ENCODE assay signal across 8 mouse cellular contexts in genomic region chr6:72162155-72162890, GRCm38 (mm10).
A peak's percentile ranks its signal among the peaks of the same experiment; 100 is the strongest.
DNase-seq lines count a peak whose midpoint lies in the region; ATAC-seq lines count a peak whose summit lies in the region.

No protein-coding gene starts in this region.

- 0 out of 2 replicates have a peak, but pooled peaks cover 3% of the 10 kb centered on the region for H3K36me3 ChIP-seq in heart, embryonic 10.5 days
- H3K36me3 ChIP-seq in forebrain, embryonic 13.5 days (ENCODE audit: poor library complexity, severe bottlenecking) = no peaks in the 10 kb centered on the region

- H3K27ac ChIP-seq in heart, embryonic 10.5 days = peak overlapping the region; percentile 74; the same call in 1 of the 2 replicates
- no peak overlapping the region for H3K27ac ChIP-seq in forebrain, embryonic 13.5 days

- no peaks in the 10 kb centered on the region for H3K27me3 ChIP-seq in heart, embryonic 10.5 days (ENCODE audit: insufficient read depth, poor library complexity, severe bottlenecking)
- H3K27me3 ChIP-seq in forebrain, embryonic 13.5 days = no peaks in the 10 kb centered on the region

- H3K9me3 ChIP-seq in heart, embryonic 10.5 days = no peaks in the 10 kb centered on the region
- H3K9me3 ChIP-seq in forebrain, embryonic 13.5 days (replicated peaks) = no peaks in the 10 kb centered on the region

- no peak overlapping the region for H3K4me2 ChIP-seq in forebrain, embryonic 13.5 days

- ATAC-seq in activated CD4-positive, CD25-positive, alpha-beta regulatory T cell, adult 4 months = no peak
- no peak for ATAC-seq in forebrain, embryonic 13.5 days

- H3K4me1 ChIP-seq in heart, embryonic 10.5 days = peaks cover 18% of the 10 kb centered on the region
- peaks cover 4% of the 10 kb centered on the region; the same call in 1 of the 2 replicates for H3K4me1 ChIP-seq in forebrain, embryonic 13.5 days

- WGBS in heart, embryonic 10.5 days = 22% methylated on average over 19 of the region's 19 CpGs
- WGBS in forebrain, embryonic 13.5 days = 78% methylated on average over 19 of the region's 19 CpGs

- peak; percentile 73 for DNase-seq in 416B (ENCODE audit: low read depth)
- DNase-seq in adrenal gland, adult 8-10 months = peak; percentile 89
- no peak for DNase-seq in heart, embryonic 10.5 days (ENCODE audit: low spot score)
- peak; percentile 76 for DNase-seq in kidney, postnatal 10 days
- DNase-seq in mesoderm, embryonic 11.5 days (ENCODE audit: low read depth, low spot score) = peak; percentile 70
- no peak for DNase-seq in c-Kit-positive CD71-positive TER-119-positive erythroid progenitor cells, embryonic 14.5 days (ENCODE audit: low spot score)

- peak overlapping the region; percentile 24; the same call in 1 of the 2 replicates for H3K4me3 ChIP-seq in heart, embryonic 10.5 days
- no peak overlapping the region for H3K4me3 ChIP-seq in forebrain, embryonic 13.5 days

- H3K9ac ChIP-seq in forebrain, embryonic 13.5 days = no peak overlapping the region

Comparison
In these comparisons a context has a peak if more than half of its experiments do, and no peak if none do; other contexts are left out.
1. DNase-seq: peak in 416B (single experiment), adrenal gland, adult 8-10 months (single experiment), kidney, postnatal 10 days (single experiment) and mesoderm, embryonic 11.5 days (single experiment); none in heart, embryonic 10.5 days (single experiment) and c-Kit-positive CD71-positive TER-119-positive erythroid progenitor cells, embryonic 14.5 days (single experiment).